Comparison of ENCODE assay signal across 8 mouse cellular contexts in the genomic region with DNA sequence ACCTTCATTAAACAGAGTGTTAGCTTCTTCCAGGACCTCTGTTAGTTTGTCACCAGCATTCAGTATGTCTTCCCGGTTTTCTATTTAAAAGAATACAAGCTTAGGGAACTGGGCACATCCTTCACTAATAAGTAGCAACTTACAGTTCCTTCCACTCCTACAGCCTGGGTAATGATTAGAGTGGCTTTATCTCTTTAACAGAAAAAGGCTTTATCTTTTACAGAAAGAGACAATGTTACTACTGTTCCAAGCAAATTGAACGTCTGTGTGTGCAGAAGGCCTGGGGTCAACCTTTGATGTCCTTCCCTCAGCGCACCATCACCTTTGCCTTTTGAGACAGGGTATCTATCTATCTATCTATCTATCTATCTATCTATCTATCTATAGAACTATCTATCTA. TPM values are rescaled to one million over a fixed set of nuclear protein-coding genes. Genes with fewer than 3 reads are reported as not detected.
DNase-seq lines count a peak whose midpoint lies in the region; ATAC-seq and TF ChIP-seq lines count a peak whose summit lies in the region.

No protein-coding gene starts in this region.

- DNase-seq in heart, adult 2 months, result no peak
- no peak for DNase-seq in heart, postnatal 25 days (ENCODE audit: low spot score)
- DNase-seq in A20 (ENCODE audit: low read depth, low spot score), result peak; percentile 12
- DNase-seq in forebrain, embryonic 14.5 days (ENCODE audit: low spot score), result no peak
- DNase-seq in liver, embryonic 14.5 days (ENCODE audit: low read depth in 3 of 3, low spot score in 3 of 3), result peak in 1 of 3 experiments; percentile 13
- DNase-seq in layer of hippocampus, postnatal 36 days, result no peak
- no peak for DNase-seq in natural killer cell, adult 2 months (ENCODE audit: low spot score in 2 of 2)
- DNase-seq in spleen, postnatal 14 days (ENCODE audit: low spot score in 2 of 2), result no peak

- no peak for TF ChIP-seq POLR2A in heart, adult 2 months (IDR thresholded peaks at IDR 0.05; ENCODE audit: insufficient read depth, low read depth, low read length)

- intact Hi-C loops in heart, adult 2 months (cut with DNase I), result loop anchor here (1.0 to 10.0 kb wide), 4 partner anchors 13 to 319 kb away; a partner anchor contains a TSS
- intact Hi-C loops in heart, postnatal 25 days (cut with DNase I), result loop anchor here (5.0 kb wide), 2 partner anchors 51 to 126 kb away; no protein-coding TSS in a partner anchor

- 32% methylated on average over 3 of the region's 3 CpGs for WGBS in heart, adult 2 months
- 52% methylated on average over 3 of the region's 3 CpGs for WGBS in forebrain, embryonic 14.5 days
- 39% methylated on average over 3 of the region's 3 CpGs for WGBS in liver, embryonic 14.5 days (ENCODE audit: insufficient replicate concordance)

- H3K4me1 ChIP-seq in heart, adult 2 months (ENCODE audit: control insufficient read depth, insufficient read depth, low read length), result peaks cover 1% of the 10 kb centered on the region; the same call in 1 of the 2 replicates
- peaks cover 6% of the 10 kb centered on the region for H3K4me1 ChIP-seq in forebrain, embryonic 14.5 days (ENCODE audit: control insufficient read depth, insufficient read depth, low read length)
- peaks cover 11 to 13% of the 10 kb centered on the region in 2 experiments for H3K4me1 ChIP-seq in liver, embryonic 14.5 days (replicated peaks; ENCODE audit: control insufficient read depth in 2 of 2, insufficient read depth in 2 of 2, low read length in 1 of 2)

- H3K27ac ChIP-seq in heart, adult 2 months, result peak overlapping the region; percentile 89
- H3K27ac ChIP-seq in forebrain, embryonic 14.5 days (ENCODE audit: low read depth, low read length), result no peak overlapping the region
- peak overlapping the region; percentile 95 for H3K27ac ChIP-seq in liver, embryonic 14.5 days

- ATAC-seq in forebrain, embryonic 14.5 days, result no peak
- ATAC-seq in liver, embryonic 14.5 days (ENCODE audit: insufficient read depth), result no peak

- TF ChIP-seq EP300 in heart, adult 2 months (IDR thresholded peaks at IDR 0.05; ENCODE audit: insufficient read depth, low read depth, low read length), result no peak
- TF ChIP-seq EP300 in liver, embryonic 14.5 days (IDR thresholded peaks at IDR 0.05; ENCODE audit: low read depth), result no peak

- H3K36me3 ChIP-seq in heart, adult 2 months (ENCODE audit: control insufficient read depth, insufficient read depth, low read length), result peaks cover 12% of the 10 kb centered on the region
- H3K36me3 ChIP-seq in forebrain, embryonic 14.5 days (ENCODE audit: control insufficient read depth, insufficient read depth, low read length), result peaks cover 31% of the 10 kb centered on the region
- peaks cover 36% of the 10 kb centered on the region for H3K36me3 ChIP-seq in liver, embryonic 14.5 days (replicated peaks; ENCODE audit: control insufficient read depth, insufficient read depth, low read depth)

- no peak for TF ChIP-seq CTCF in heart, adult 2 months (IDR thresholded peaks at IDR 0.05)
- no peak for TF ChIP-seq CTCF in liver, embryonic 14.5 days (IDR thresholded peaks at IDR 0.05; ENCODE audit: low read depth)

- peak overlapping the region; percentile 89 for H3K4me2 ChIP-seq in forebrain, embryonic 14.5 days (ENCODE audit: low read length)
- peak overlapping the region; percentile 86 for H3K4me2 ChIP-seq in liver, embryonic 14.5 days (ENCODE audit: low read depth)

- H3K27me3 ChIP-seq in heart, adult 2 months (ENCODE audit: control insufficient read depth, insufficient read depth, low read length), result no peaks in the 10 kb centered on the region
- H3K27me3 ChIP-seq in forebrain, embryonic 14.5 days (replicated peaks; ENCODE audit: control insufficient read depth, insufficient read depth, low read length), result no peaks in the 10 kb centered on the region
- no peaks in the 10 kb centered on the region for H3K27me3 ChIP-seq in liver, embryonic 14.5 days (ENCODE audit: control insufficient read depth, insufficient read depth, low read length)

- peak overlapping the region; percentile 92; the same call in 1 of the 2 replicates for H3K9ac ChIP-seq in heart, adult 2 months (ENCODE audit: low read depth, low read length)
- H3K9ac ChIP-seq in forebrain, embryonic 14.5 days (ENCODE audit: low read length), result peak overlapping the region; percentile 95
- peak overlapping the region; percentile 97 for H3K9ac ChIP-seq in liver, embryonic 14.5 days (replicated peaks)

- H3K79me2 ChIP-seq in heart, adult 2 months (replicated peaks; ENCODE audit: control insufficient read depth, insufficient read depth, low read length), result no peaks in the 10 kb centered on the region; the same call in 1 of the 2 replicates

- H3K4me3 ChIP-seq in heart, adult 2 months, result peak overlapping the region; percentile 89
- peak overlapping the region; percentile 90 for H3K4me3 ChIP-seq in forebrain, embryonic 14.5 days (ENCODE audit: low read depth, low read length)
- H3K4me3 ChIP-seq in liver, embryonic 14.5 days (ENCODE audit: insufficient read depth in 1 of 2, low read depth in 2 of 2, low read length in 2 of 2), result peak overlapping the region; percentile 79 to 93

- H3K9me3 ChIP-seq in forebrain, embryonic 14.5 days (replicated peaks; ENCODE audit: control insufficient read depth, low read length), result no peaks in the 10 kb centered on the region
- H3K9me3 ChIP-seq in liver, embryonic 14.5 days (ENCODE audit: control insufficient read depth, low read length), result no peaks in the 10 kb centered on the region

RNA-seq across cellular contexts. Expression of a gene that starts 25.7 kb away (rescaled TPM):
- total RNA-seq in heart, adult 2 months (2021), result 10 to 100 TPM; 34.1 to 34.9 TPM
- 8.9 and 18.1 TPM in 2 replicates for polyA plus RNA-seq in heart, adult 2 months (2012; rRNA removed)
- total RNA-seq in heart, postnatal 25 days (2021), result 10 to 100 TPM; 32.2 to 32.3 TPM
- polyA plus RNA-seq in forebrain, embryonic 14.5 days (2014; fragmentation: Nextera tagmentation; extraction: Ambion mirVana), result 73.7 and 85.8 TPM in 2 replicates
- polyA plus RNA-seq in liver, embryonic 14.5 days (2012; rRNA removed), result 3.9 and 5.0 TPM in 2 replicates
- polyA plus RNA-seq in liver, embryonic 14.5 days (2014; fragmentation: Nextera tagmentation; extraction: Ambion mirVana), result 20.0 and 23.4 TPM in 2 replicates
- total RNA-seq in layer of hippocampus, postnatal 36 days (2021), result 10 to 100 TPM; 72.8 to 74.0 TPM

RNA-seq across cellular contexts. Expression of a gene that starts 27.0 kb away (rescaled TPM):
- 10 to 100 TPM; 38.6 to 46.0 TPM for total RNA-seq in heart, adult 2 months (2021)
- polyA plus RNA-seq in heart, adult 2 months (2012; rRNA removed), result 20.0 and 32.3 TPM in 2 replicates
- 10 to 100 TPM; 38.5 to 46.1 TPM for total RNA-seq in heart, postnatal 25 days (2021)
- 130 and 154 TPM in 2 replicates for polyA plus RNA-seq in forebrain, embryonic 14.5 days (2014; fragmentation: Nextera tagmentation; extraction: Ambion mirVana)
- polyA plus RNA-seq in liver, embryonic 14.5 days (2012; rRNA removed), result 31.8 and 53.2 TPM in 2 replicates
- 115 and 132 TPM in 2 replicates for polyA plus RNA-seq in liver, embryonic 14.5 days (2014; fragmentation: Nextera tagmentation; extraction: Ambion mirVana)
- 10 to 100 TPM; 41.5 to 41.8 TPM for total RNA-seq in layer of hippocampus, postnatal 36 days (2021)

RNA-seq across cellular contexts. Expression of a gene that starts 31.3 kb away (rescaled TPM):
- 100 to 1,000 TPM; 339 to 480 TPM for total RNA-seq in heart, adult 2 months (2021)
- 117 and 163 TPM in 2 replicates for polyA plus RNA-seq in heart, adult 2 months (2012; rRNA removed)
- 100 to 1,000 TPM; 364 to 380 TPM for total RNA-seq in heart, postnatal 25 days (2021)
- 40.2 and 47.9 TPM in 2 replicates for polyA plus RNA-seq in forebrain, embryonic 14.5 days (2014; fragmentation: Nextera tagmentation; extraction: Ambion mirVana)
- 1.6 and 2.0 TPM in 2 replicates for polyA plus RNA-seq in liver, embryonic 14.5 days (2012; rRNA removed)
- 2.3 and 2.4 TPM in 2 replicates for polyA plus RNA-seq in liver, embryonic 14.5 days (2014; fragmentation: Nextera tagmentation; extraction: Ambion mirVana)
- 10 to 100 TPM; 73.1 to 82.4 TPM for total RNA-seq in layer of hippocampus, postnatal 36 days (2021)

Comparison
In these comparisons a context has a peak if more than half of its experiments do, and no peak if none do; other contexts are left out.
1. RNA of a gene that starts 31.3 kb away (total RNA-seq): 339 to 480 TPM in heart, adult 2 months and 364 to 380 TPM in heart, postnatal 25 days; 73.1 to 82.4 TPM in layer of hippocampus, postnatal 36 days; every median in the first group is over 4 times any median in the second.
2. Peak in every context shown above with its lines, with median percentiles within 50 percentile points of each other: H3K4me3 ChIP-seq and H3K9ac ChIP-seq.